Mouse (Mus musculus) left cerebral cortex, adult 18-20 months (tissue): ENCODE data around the gene C5ar2. TPM values are rescaled to one million over a fixed set of nuclear protein-coding genes. Genes with fewer than 3 reads are reported as not detected.
"Not testable (repeated sequence)": the region's sequence is repeated elsewhere in the genome, so short reads cannot be mapped to it uniquely, and the experiment has no call there.

Source experiments
- DNase-seq, 2 experiments: peaks; one replicate each; pipeline ENCODE4 v3.0.0; 2021 to 2022; ENCODE audit warnings: low spot score in 2 of 2, mixed read lengths in 1 of 2
- total RNA-seq, 2 experiments: library from RNA; stranded (reverse); gene quantifications; 2 replicates each; pipeline ENCODE4 v1.2.3; 2021

Gene C5ar2
- total RNA-seq, 2 experiments from 2014 or later: 0.58 to 0.73 TPM

DNA sequence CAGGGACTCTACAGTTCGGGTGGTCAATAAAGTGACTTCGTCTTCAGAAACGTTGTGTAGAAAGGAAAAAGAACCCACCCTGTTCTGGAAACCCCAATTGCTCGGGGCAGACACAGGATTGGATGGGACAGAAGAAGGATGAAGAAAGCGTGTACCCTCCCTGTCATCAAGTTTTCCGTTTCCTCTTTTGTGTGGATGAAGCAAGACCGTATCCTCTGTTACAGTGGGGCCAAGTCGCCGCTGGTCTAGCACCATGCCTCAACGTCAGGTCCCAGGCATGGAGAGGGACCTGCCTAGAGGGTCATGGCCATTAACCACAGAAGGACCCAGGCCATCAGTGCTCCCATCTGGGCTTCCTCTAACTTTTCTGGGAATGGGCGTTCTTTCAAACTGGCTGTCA lies 13.9 kb upstream of the C5ar2 start:
- no peak for DNase-seq

- not testable (repeated sequence) for DNase-seq
Observed at GRCm38 (mm10) chr7:16255963-16256362, 12.0 kb upstream of the C5ar2 start.

GRCm38 (mm10) chr7:16254195-16254594 lies 10.2 kb upstream of the C5ar2 start:
- DNase-seq: no peak

DNA sequence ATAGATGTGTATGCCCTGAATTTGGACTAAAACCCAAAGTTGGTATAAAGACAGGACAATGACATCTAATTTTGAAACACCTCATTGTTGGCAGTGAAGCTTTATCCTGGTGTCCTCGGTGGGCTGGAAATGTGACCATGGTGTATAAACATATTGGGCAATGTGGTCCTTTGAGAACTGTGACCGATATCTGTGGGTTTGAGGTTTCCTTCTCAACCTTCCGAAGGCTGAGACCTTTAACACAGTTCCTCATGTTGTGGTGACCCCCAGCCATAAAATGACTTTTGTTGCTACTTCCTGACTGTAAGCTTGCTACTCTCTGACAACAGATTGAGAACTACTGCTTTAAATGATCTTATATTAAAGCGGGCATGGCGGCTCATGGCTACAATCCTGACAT lies 6.7 kb upstream of the C5ar2 start:
- DNase-seq: no peak

DNA sequence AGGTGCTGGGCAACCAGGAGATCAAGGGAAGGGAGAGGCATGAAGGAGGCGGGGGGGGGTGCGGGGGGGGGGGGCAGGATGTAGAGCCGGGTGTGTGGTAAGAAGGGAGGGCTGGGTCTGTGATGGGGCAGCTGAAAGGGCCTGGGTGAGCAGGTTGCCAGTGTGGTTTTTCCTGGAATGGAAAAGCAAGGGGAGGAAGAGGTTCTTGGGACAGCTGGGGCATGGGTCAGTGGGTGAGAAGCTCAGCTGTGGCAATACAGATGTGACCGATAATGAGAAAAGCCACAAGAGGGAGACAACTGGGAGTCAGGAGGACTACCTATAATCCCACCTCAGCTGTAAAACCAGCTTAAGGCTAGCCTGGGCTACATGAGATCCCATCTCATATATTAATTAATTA lies 2.0 kb upstream of the C5ar2 start:
- DNase-seq: no peak

- DNase-seq: no peak
Observed at GRCm38 (mm10) chr7:16242198-16242597, 1.8 kb downstream of the C5ar2 start.

- no peak for DNase-seq
Observed at GRCm38 (mm10) chr7:16241787-16242186, 2.2 kb downstream of the C5ar2 start.

- no peak for DNase-seq
Observed at GRCm38 (mm10) chr7:16240978-16241303, 3.0 kb downstream of the C5ar2 start.

GRCm38 (mm10) chr7:16240281-16240977 lies 3.5 kb downstream of the C5ar2 start:
- DNase-seq: no peak

DNA sequence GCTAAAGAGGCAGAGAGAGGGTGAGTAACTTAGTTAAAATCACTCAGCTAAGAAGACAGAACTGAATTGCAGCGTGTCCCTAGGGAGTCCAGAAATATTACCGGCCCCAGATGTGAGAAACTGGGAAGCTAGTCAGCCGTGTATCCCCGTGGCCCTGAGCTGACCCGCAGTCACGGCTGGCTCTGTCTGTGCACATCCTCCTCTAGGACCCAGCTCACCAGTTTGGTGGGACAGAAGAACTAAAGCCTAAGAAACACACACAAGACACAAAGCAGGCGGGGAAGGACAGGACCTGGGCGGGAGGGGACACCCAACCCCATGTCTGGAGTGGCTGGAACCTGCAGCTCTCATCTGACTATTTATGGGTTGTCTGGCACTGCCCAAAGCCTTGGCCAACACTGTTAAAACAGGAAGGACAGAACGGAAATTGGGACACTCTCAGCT lies 4.4 kb downstream of the C5ar2 start:
- DNase-seq: no peak

- DNase-seq: no peak
Observed at GRCm38 (mm10) chr7:16229869-16230268, 14.1 kb downstream of the C5ar2 start.

GRCm38 (mm10) chr7:16221582-16222272 lies 22.2 kb downstream of the C5ar2 start, which contains the start of gene Dhx34:
TSS of gene Dhx34 (minus strand) at chr7:16222037.
- peak; percentile 95 to 97 for DNase-seq

DNA sequence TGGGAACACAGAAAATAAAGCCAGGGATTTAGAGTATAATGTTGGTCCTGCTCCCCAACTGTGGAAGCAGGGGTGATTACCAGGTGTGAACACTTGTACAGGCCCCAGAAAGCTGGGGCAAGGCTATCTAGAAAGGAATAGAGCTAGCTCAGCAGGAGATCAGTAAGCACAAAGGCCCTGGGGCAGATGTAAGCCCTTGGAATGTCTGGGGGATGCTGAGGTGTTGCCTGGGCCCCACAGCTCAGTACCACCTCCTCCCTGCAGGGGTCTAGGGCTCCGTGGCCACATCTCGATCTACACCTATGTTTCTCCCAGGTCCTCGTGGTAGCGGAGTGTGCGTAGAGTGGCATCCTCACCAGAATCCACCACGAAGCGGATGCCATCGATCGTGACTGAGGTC lies 30.0 kb downstream of the C5ar2 start:
- DNase-seq: no peak

DNA sequence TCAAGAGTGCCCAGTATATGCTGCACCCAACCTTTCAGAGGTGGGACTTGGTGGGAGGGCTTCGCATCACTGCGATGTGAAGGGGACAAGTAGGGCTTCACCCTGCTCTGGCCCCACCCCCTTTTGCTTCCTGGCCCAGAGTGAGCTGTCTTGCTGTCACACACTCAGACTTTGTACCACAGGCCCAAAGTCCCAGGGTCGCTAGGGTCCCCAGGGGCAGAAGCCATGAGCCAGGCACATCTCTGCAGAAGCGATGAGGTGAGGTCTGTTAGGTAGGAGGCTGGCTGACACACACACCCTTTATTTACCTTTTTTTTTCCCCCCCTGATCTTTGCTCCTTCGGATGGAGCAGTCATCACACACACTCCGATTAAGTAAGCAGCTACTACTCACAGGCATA lies 30.8 kb downstream of the C5ar2 start:
- no peak for DNase-seq

DNA sequence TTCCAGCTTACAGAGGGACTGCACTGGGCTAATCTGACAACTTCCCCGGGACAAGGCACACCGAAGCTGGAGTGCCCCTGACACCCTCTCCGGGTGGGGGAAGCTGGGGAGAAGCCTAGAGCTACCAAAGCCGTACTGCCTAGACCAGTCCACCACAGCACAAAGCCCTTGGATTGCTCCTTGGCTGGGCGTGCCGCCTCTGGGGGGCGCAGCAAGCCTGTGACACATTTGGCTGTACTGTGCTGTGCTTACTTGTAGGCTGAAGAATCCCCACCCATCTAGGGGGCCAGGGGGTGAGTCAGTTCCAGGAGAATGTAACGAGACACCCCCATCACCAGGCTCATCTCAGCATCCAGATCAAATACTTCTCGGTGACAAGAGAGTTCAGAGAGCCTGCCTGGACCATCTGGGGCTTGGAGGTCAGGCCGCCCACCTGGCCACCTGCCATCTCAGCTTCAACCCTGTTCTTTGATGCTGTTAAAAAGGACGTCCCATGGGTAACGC lies 33.0 kb downstream of the C5ar2 start:
- no peak for DNase-seq

GRCm38 (mm10) chr7:16208781-16209665 lies 34.9 kb downstream of the C5ar2 start:
- no peak for DNase-seq

- DNase-seq: peak; percentile 63 to 72
Observed at GRCm38 (mm10) chr7:16207496-16207895, 36.5 kb downstream of the C5ar2 start.

- DNase-seq: peak in 1 of 2 experiments; percentile 12
Observed at GRCm38 (mm10) chr7:16207076-16207475, 36.9 kb downstream of the C5ar2 start.

- no peak for DNase-seq
Observed at GRCm38 (mm10) chr7:16204791-16205190, 39.2 kb downstream of the C5ar2 start.

DNA sequence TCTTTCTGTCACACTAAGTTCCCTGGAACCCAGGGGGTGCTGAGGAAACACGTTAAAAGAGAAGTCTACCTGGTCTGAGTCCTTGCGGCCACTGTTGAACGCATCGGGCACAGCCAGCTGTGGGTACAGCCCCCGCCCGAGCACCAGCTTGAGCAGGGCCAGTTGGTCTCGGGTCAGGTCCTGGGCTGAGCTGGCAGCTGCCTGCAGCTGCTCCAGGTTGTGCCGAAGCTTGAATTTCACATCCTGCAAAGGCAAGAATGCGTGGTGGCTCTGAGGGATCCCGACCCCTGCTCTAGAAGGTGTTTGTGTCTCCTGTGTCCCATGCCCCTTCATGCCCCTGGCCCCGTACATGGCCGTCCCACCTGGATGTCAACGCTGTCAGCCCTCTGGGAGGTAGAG lies 40.5 kb downstream of the C5ar2 start:
- no peak for DNase-seq

DNA sequence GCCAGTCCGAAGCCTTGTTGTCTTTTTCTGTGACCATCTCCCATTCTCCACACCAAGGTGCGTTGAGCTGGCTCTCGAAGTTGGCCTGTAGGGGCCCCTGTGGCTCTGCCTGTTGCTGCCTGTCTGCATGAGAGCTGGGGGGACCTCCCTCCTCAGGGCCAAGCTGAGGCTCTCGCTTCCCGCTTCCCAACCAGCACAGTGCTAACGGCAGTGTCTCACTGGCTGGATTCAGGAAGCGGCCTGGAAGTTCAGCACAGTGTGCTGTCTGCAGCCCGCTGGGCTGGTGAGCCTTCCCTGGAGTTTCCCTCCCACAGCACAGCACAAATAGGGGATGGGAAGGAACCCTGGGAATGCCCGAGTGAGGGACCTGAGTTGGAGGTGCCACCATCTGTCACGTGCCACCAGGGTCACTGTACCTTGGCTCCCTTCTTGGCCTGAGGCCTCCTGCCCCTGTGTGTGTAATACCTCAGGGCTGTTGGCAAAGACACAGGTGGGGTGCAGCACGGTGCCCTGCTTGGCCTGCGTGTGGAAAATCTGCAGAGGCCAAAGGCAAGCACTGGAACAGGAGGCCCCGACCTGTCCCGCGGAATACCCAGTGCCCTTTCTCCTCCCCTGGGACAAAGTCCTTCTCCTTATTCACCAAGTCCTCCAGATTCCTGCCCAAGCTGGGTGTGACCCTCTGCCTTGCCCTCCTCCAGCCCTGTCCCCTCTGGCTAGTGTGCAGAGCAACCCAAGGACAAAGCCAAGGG lies 41.0 kb downstream of the C5ar2 start:
- DNase-seq: no peak
